Mouse (Mus musculus) forebrain, embryonic 15.5 days (tissue): Measurements from ENCODE around the gene Wdr82. TPM values are rescaled to one million over a fixed set of nuclear protein-coding genes. Genes with fewer than 3 reads are reported as not detected.
A peak's percentile ranks its signal among the peaks of the same experiment; 100 is the strongest.

ENCODE experiments used
- ATAC-seq: fragments of 200-750 bp; cut with Nextera tagmentation; replicated peaks from 2 replicates; pipeline ENCODE4 v1.8.0; 2017; ENCODE audit warnings: mild to moderate bottlenecking, moderate TSS enrichment, moderate library complexity
- H3K27ac ChIP-seq: fragments of 300-500 bp; sonication (generic); replicated peaks from 2 replicates; pipeline ENCODE4 v1.5.1; 2015; ENCODE audit warnings: mild to moderate bottlenecking, inconsistent platforms
- H3K27me3 ChIP-seq: fragments of 300-500 bp; sonication (generic); 2 replicates; pipeline ENCODE4 v1.6.1; 2015; ENCODE audit warnings: inconsistent platforms
- H3K36me3 ChIP-seq: fragments of 300-500 bp; sonication (generic); 2 replicates; pipeline ENCODE4 v1.6.1; 2015; ENCODE audit warnings: mild to moderate bottlenecking, inconsistent platforms
- H3K4me1 ChIP-seq: fragments of 300-500 bp; sonication (generic); 2 replicates; pipeline ENCODE4 v1.6.1; 2015; ENCODE audit warnings: inconsistent platforms
- H3K4me2 ChIP-seq: fragments of 300-500 bp; sonication (generic); replicated peaks from 2 replicates; pipeline ENCODE4 v1.6.1; 2015; ENCODE audit warnings: mild to moderate bottlenecking, inconsistent platforms
- H3K4me3 ChIP-seq: fragments of 300-500 bp; sonication (generic); 2 replicates; pipeline ENCODE4 v1.5.1; 2015; ENCODE audit warnings: mild to moderate bottlenecking, inconsistent platforms
- H3K9ac ChIP-seq: fragments of 300-500 bp; sonication (generic); replicated peaks from 2 replicates; pipeline ENCODE4 v1.6.1; 2015; ENCODE audit warnings: mild to moderate bottlenecking, inconsistent platforms
- H3K9me3 ChIP-seq: fragments of 300-500 bp; sonication (generic); 2 replicates; pipeline ENCODE4 v1.6.1; 2016; ENCODE audit warnings: inconsistent platforms
- WGBS: fragments of 180-500 bp; shearing (Covaris S2); methylation state at CpG from one replicate; pipeline ENCODE4 v1.1.7; 2015; ENCODE audit warnings: mixed read lengths; 5-methylcytosine and 5-hydroxymethylcytosine counted together
- polyA plus RNA-seq: library from polyadenylated mRNA; unstranded; fragments of >200 nt; fragmentation: Nextera tagmentation; extraction: Ambion mirVana; gene quantifications from 2 replicates; pipeline ENCODE4 v1.2.1, GENCODE M21; 2015

Wdr82 gene
- polyA plus RNA-seq, 1 experiment from 2014 or later = 41.5 TPM

GRCm38 (mm10) chr9:106183996-106184395 lies 13.3 kb downstream of the Wdr82 start:
- Histone ChIP-seq H3K4me3 (no peak overlapping the region), H3K27me3 (no peaks in the 10 kb centered on the region), H3K4me1 (no peaks in the 10 kb centered on the region), H3K4me2 (no peak overlapping the region), H3K9ac (no peak overlapping the region), H3K27ac (no peak overlapping the region), H3K9me3 (no peaks in the 10 kb centered on the region), H3K36me3 (peaks cover 98% of the 10 kb centered on the region)
- ATAC-seq = no peak
- 93% methylated on average over 5 of the region's 5 CpGs for WGBS

- Histone ChIP-seq H3K9ac (no peak overlapping the region), H3K27me3 (no peaks in the 10 kb centered on the region), H3K4me1 (no peaks in the 10 kb centered on the region), H3K4me3 (no peak overlapping the region), H3K9me3 (no peaks in the 10 kb centered on the region), H3K27ac (no peak overlapping the region), H3K36me3 (peaks cover 55% of the 10 kb centered on the region), H3K4me2 (no peak overlapping the region)
- no peak for ATAC-seq
- 97% methylated on average over 1 of the region's 1 CpGs for WGBS
These were observed 20.6 kb downstream of the Wdr82 start for GRCm38 (mm10) chr9:106191355-106191754.

- no peaks in the 10 kb centered on the region for H3K27me3 ChIP-seq
- no peak for ATAC-seq
- no peak overlapping the region for H3K27ac ChIP-seq
- H3K4me1 ChIP-seq = no peaks in the 10 kb centered on the region
- no peak overlapping the region for H3K4me2 ChIP-seq
- no peak overlapping the region for H3K9ac ChIP-seq
- 93% methylated on average over 8 of the region's 8 CpGs for WGBS
- H3K36me3 ChIP-seq = peaks cover 48% of the 10 kb centered on the region
- H3K9me3 ChIP-seq = no peaks in the 10 kb centered on the region
- no peak overlapping the region for H3K4me3 ChIP-seq
These were observed 21.3 kb downstream of the Wdr82 start for GRCm38 (mm10) chr9:106192024-106192423.

- no peaks in the 10 kb centered on the region for H3K4me1 ChIP-seq
- no peak overlapping the region for H3K9ac ChIP-seq
- no peak for ATAC-seq
- H3K4me3 ChIP-seq = no peak overlapping the region
- H3K4me2 ChIP-seq = no peak overlapping the region
- WGBS = 97% methylated on average over 1 of the region's 1 CpGs
- peaks cover 39% of the 10 kb centered on the region for H3K36me3 ChIP-seq
- H3K27me3 ChIP-seq = no peaks in the 10 kb centered on the region
- no peak overlapping the region for H3K27ac ChIP-seq
- no peaks in the 10 kb centered on the region for H3K9me3 ChIP-seq
These were observed 22.3 kb downstream of the Wdr82 start for GRCm38 (mm10) chr9:106192998-106193397.

GRCm38 (mm10) chr9:106193930-106194807 lies 23.4 kb downstream of the Wdr82 start:
- Histone ChIP-seq H3K4me2 (no peak overlapping the region), H3K27ac (no peak overlapping the region), H3K27me3 (no peaks in the 10 kb centered on the region), H3K4me1 (peaks cover 7% of the 10 kb centered on the region), H3K36me3 (peaks cover 27% of the 10 kb centered on the region), H3K4me3 (no peak overlapping the region), H3K9me3 (no peaks in the 10 kb centered on the region), H3K9ac (no peak overlapping the region)
- WGBS = 91% methylated on average over 8 of the region's 8 CpGs
- ATAC-seq = no peak

- no peak overlapping the region for H3K27ac ChIP-seq
- H3K9me3 ChIP-seq = no peaks in the 10 kb centered on the region
- 80% methylated on average over 8 of the region's 8 CpGs for WGBS
- H3K9ac ChIP-seq = no peak overlapping the region
- no peak overlapping the region for H3K4me3 ChIP-seq
- peaks cover 7% of the 10 kb centered on the region; the same call in 1 of the 2 replicates for H3K27me3 ChIP-seq
- H3K36me3 ChIP-seq = peaks cover 12% of the 10 kb centered on the region
- H3K4me1 ChIP-seq = peaks cover 11% of the 10 kb centered on the region
- no peak overlapping the region for H3K4me2 ChIP-seq
- no peak for ATAC-seq
These were observed 25.0 kb downstream of the Wdr82 start for GRCm38 (mm10) chr9:106195693-106196092.

GRCm38 (mm10) chr9:106197081-106197713 lies 26.5 kb downstream of the Wdr82 start:
- Histone ChIP-seq H3K4me3 (no peak overlapping the region), H3K27me3 (peaks cover 7% of the 10 kb centered on the region; the same call in 1 of the 2 replicates), H3K9ac (no peak overlapping the region), H3K36me3 (no peaks in the 10 kb centered on the region), H3K9me3 (no peaks in the 10 kb centered on the region), H3K27ac (no peak overlapping the region), H3K4me1 (peaks cover 13% of the 10 kb centered on the region), H3K4me2 (no peak overlapping the region)
- WGBS = 90% methylated on average over 3 of the region's 3 CpGs
- ATAC-seq = no peak

- no peaks in the 10 kb centered on the region for H3K36me3 ChIP-seq
- H3K4me2 ChIP-seq = no peak overlapping the region
- 95% methylated on average over 9 of the region's 9 CpGs for WGBS
- no peak overlapping the region for H3K4me3 ChIP-seq
- H3K9ac ChIP-seq = no peak overlapping the region
- H3K27me3 ChIP-seq = peaks cover 7% of the 10 kb centered on the region; the same call in 1 of the 2 replicates
- H3K4me1 ChIP-seq = peaks cover 15% of the 10 kb centered on the region
- ATAC-seq = no peak
- no peaks in the 10 kb centered on the region for H3K9me3 ChIP-seq
- no peak overlapping the region for H3K27ac ChIP-seq
These were observed 27.0 kb downstream of the Wdr82 start for GRCm38 (mm10) chr9:106197732-106198131.

- peaks cover 7% of the 10 kb centered on the region; the same call in 1 of the 2 replicates for H3K27me3 ChIP-seq
- peak overlapping the region; percentile 50 for H3K4me3 ChIP-seq
- H3K9ac ChIP-seq = peak overlapping the region; percentile 51
- peak overlapping the region; percentile 63 for H3K4me2 ChIP-seq
- H3K4me1 ChIP-seq = peaks cover 23% of the 10 kb centered on the region
- H3K27ac ChIP-seq = no peak overlapping the region
- H3K36me3 ChIP-seq = no peaks in the 10 kb centered on the region
- peak; percentile 24 for ATAC-seq
- WGBS = under 1% methylated on average over 49 of the region's 51 CpGs
- no peaks in the 10 kb centered on the region for H3K9me3 ChIP-seq
These were observed 28.3 kb downstream of the Wdr82 start for GRCm38 (mm10) chr9:106198962-106199458.

GRCm38 (mm10) chr9:106199535-106200272 lies 29.0 kb downstream of the Wdr82 start, which contains the start of gene Ppm1m:
Gene Ppm1m (minus strand): TSS chr9:106199746.
- peak; percentile 10; the same call in 1 of the 2 replicates for ATAC-seq
- peaks cover 30% of the 10 kb centered on the region for H3K4me1 ChIP-seq
- H3K4me2 ChIP-seq = peak within 1 kb of the TSS; percentile 63
- peaks cover 7% of the 10 kb centered on the region; the same call in 1 of the 2 replicates for H3K27me3 ChIP-seq
- H3K27ac ChIP-seq = no peak within 1 kb of the TSS
- H3K9ac ChIP-seq = peak within 1 kb of the TSS; percentile 51
- H3K9me3 ChIP-seq = no peaks in the 10 kb centered on the region
- WGBS = 42% methylated on average over 18 of the region's 18 CpGs
- H3K36me3 ChIP-seq = no peaks in the 10 kb centered on the region
- peak within 1 kb of the TSS; percentile 50 for H3K4me3 ChIP-seq

GRCm38 (mm10) chr9:106201895-106202294 lies 31.2 kb downstream of the Wdr82 start:
- Histone ChIP-seq H3K36me3 (no peaks in the 10 kb centered on the region), H3K4me1 (peaks cover 38% of the 10 kb centered on the region), H3K4me3 (peak overlapping the region; percentile 65), H3K9me3 (no peaks in the 10 kb centered on the region), H3K27me3 (peaks cover 7% of the 10 kb centered on the region; the same call in 1 of the 2 replicates), H3K27ac (no peak overlapping the region), H3K4me2 (peak overlapping the region; percentile 62; the same call in 1 of the 2 replicates), H3K9ac (no peak overlapping the region)
- no peak for ATAC-seq
- 78% methylated on average over 3 of the region's 3 CpGs for WGBS
